Mouse (Mus musculus) neural tube, embryonic 10.5 days (tissue): Measurements from ENCODE around the gene Xlr3c.
"Not testable (repeated sequence)": the region's sequence is repeated elsewhere in the genome, so short reads cannot be mapped to it uniquely, and the experiment has no call there.

Experiments used
- DNase-seq: peaks from one replicate; pipeline ENCODE4 v3.0.0-alpha.2; 2017; ENCODE audit warnings: low spot score; ENCODE audit errors: extremely low spot score

Gene Xlr3c

DNA sequence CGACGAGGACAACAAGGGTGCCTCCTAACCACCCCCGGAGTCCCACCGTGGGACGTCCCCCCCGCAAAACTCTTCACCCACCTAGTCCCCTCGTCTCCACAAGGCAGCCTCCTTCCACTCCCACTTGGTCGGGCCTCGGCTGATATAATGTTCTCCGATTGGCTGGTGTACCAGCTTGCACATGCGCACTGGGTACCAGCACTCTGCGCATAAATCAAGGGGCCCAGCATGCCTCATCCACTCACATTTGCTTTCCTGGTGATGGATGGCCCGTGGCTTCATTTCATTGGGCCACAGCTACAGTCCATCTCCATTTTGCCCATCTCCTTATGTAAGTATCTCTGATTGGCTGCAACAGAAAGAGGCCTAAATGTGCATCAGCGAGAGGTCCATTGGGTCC is at the start of gene Xlr3c:
TSS of gene Xlr3c (minus strand) at position 121 of the 400 bp plus-strand sequence.
- DNase-seq: not testable (repeated sequence)

DNA sequence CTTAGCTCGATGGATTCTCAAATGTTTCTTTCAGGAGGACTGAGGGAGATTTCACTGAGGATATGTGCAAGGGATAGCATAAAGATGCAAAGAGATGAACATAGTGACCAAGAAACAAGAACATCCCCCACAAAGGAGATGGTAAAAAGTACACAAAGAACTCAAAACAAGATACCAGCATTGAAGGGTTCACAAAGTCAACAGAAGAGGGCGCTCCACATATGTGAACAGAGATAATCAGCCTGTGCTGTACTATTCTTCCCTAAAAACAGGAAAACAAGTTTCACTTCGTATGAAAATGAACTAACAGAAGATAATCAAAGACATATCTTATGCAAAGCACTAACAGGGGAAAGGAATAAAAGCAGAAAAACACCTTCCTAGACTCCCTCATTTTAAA is 47.3 kb upstream of the Xlr3c start:
- no peak for DNase-seq

GRCm38 (mm10) chrX:73295745-73296144 is 30.6 kb upstream of the Xlr3c start:
- not testable (repeated sequence) for DNase-seq

DNA sequence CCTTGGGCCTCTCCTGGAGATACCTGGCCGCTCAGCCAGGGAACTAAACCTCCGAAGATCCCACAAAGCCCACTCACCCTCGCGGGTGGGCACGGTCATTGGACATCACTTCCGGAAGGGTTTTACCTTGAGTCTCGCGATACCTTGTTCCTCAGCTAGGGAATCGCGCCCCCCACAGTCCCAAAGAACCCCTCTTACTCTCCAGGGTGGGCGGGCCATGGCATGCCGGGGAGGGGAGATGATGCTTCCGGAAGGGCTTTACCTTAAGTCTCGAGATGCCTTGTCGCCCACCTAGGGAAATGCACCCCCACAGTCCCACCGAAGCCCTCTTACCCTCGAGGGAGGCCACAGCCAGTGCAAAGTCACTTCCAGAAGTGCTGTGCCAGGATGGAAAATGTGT is 27.7 kb upstream of the Xlr3c start, which contains the start of the genes Xlr5a and Xlr5c:
TSS of gene Xlr5a (minus strand) at position 101 of the 400 bp plus-strand sequence.
TSS of gene Xlr5c (minus strand) at position 101 of the 400 bp plus-strand sequence.
- not testable (repeated sequence) for DNase-seq

DNA sequence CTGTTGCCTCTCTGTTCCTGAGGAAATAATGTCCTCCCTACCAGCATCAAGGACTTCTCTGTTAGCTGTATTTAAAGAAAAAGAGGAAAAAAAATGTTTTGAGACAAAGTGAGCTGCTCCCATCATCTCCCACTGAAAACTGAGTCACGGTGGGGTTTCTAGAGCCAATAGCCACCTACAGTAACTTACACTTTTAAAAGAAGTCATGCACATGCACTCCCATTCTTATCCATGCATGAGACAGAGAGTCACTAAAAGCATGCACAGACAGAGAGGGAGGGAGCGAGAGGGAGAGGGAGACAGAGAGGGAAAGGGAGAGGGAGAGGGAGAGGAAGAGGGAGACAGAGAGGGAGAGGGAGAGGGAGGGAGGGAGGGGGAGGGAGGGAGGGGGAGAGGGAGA is 2.8 kb downstream of the Xlr3c start:
- DNase-seq: not testable (repeated sequence)

DNA sequence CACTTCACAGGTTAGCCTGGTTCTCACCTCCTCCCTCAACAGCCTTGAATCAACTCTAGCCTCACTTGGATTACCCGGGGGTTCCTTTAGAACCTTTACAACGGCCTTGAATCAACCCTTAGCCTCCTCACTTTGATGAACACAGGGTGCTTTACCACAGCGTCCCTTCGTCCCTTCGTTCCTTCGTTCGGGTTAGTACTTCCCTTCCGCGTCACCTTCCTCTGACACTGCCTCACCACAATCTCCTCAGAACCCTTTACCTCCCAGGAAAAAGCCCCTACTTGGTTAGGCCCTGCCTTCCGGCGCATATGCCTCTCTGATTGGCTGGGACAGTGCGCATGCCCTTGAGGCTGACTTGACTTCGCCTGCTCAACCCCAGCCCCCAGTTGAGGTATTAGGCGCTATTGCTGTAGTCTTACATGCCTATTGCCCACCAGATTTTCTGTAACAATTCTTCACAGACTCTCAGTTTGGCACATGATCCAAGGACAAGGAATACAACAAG is 22.3 kb downstream of the Xlr3c start, which contains the start of gene Xlr4c:
TSS of gene Xlr4c (minus strand) at position 310 of the 505 bp plus-strand sequence.
- not testable (repeated sequence) for DNase-seq

- DNase-seq: no peak
Measured at GRCm38 (mm10) chrX:73229288-73229687, 35.9 kb downstream of the Xlr3c start.

- DNase-seq: peak; percentile 30
Measured at GRCm38 (mm10) chrX:73228606-73229214, 36.5 kb downstream of the Xlr3c start.

GRCm38 (mm10) chrX:73227914-73228605 is 37.1 kb downstream of the Xlr3c start, which contains the start of gene F8a:
TSS of gene F8a (plus strand) at chrX:73228291.
- peak; percentile 76 for DNase-seq

- DNase-seq: no peak
Measured at GRCm38 (mm10) chrX:73225365-73225764, 39.8 kb downstream of the Xlr3c start.

- DNase-seq: not testable (repeated sequence)
Measured at GRCm38 (mm10) chrX:73213819-73214564, 51.2 kb downstream of the Xlr3c start, which contains the start of gene Xlr4b. TSS of gene Xlr4b (plus strand) at chrX:73214333.
